Mouse (Mus musculus) heart, postnatal 4 days (tissue): Measurements from ENCODE around the gene Otx1. TPM values are rescaled to one million over a fixed set of nuclear protein-coding genes. Genes with fewer than 3 reads are reported as not detected.

Experiments used
- DNase-seq: peaks from one replicate; pipeline ENCODE4 v3.0.0; 2021
- total RNA-seq, 2 experiments: library from RNA; stranded (reverse); gene quantifications; 2 replicates each; pipeline ENCODE4 v1.2.3; 2021

Gene Otx1
- total RNA-seq, 2 experiments from 2014 or later, result 0.09 TPM; not detected in 1

- DNase-seq, result no peak
These were observed 3.0 kb downstream of the Otx1 start for GRCm38 (mm10) chr11:21999396-22000315.

- no peak for DNase-seq
These were observed 4.3 kb downstream of the Otx1 start for GRCm38 (mm10) chr11:21998141-21999047.

GRCm38 (mm10) chr11:21997561-21998140 lies 5.0 kb downstream of the Otx1 start:
- DNase-seq, result no peak

- DNase-seq, result peak; percentile 39
These were observed 5.8 kb downstream of the Otx1 start for GRCm38 (mm10) chr11:21996661-21997560.

GRCm38 (mm10) chr11:21996325-21996647 lies 6.4 kb downstream of the Otx1 start:
- no peak for DNase-seq

GRCm38 (mm10) chr11:21995534-21996324 lies 7.0 kb downstream of the Otx1 start:
- DNase-seq, result no peak

GRCm38 (mm10) chr11:21994377-21995370 lies 8.0 kb downstream of the Otx1 start:
- no peak for DNase-seq

- DNase-seq, result peak; percentile 51
These were observed 8.9 kb downstream of the Otx1 start for GRCm38 (mm10) chr11:21993597-21994376.

GRCm38 (mm10) chr11:21992761-21993596 lies 9.7 kb downstream of the Otx1 start:
- peak; percentile 15 for DNase-seq

- no peak for DNase-seq
These were observed 14.2 kb downstream of the Otx1 start for GRCm38 (mm10) chr11:21988398-21988946.

- DNase-seq, result no peak
These were observed 17.6 kb downstream of the Otx1 start for GRCm38 (mm10) chr11:21985118-21985517.

GRCm38 (mm10) chr11:21974005-21974531 lies 28.6 kb downstream of the Otx1 start:
- DNase-seq, result peak; percentile 8

- DNase-seq, result no peak
These were observed 29.1 kb downstream of the Otx1 start for GRCm38 (mm10) chr11:21973597-21973996.

- DNase-seq, result no peak
These were observed 33.8 kb downstream of the Otx1 start for GRCm38 (mm10) chr11:21968922-21969321.

GRCm38 (mm10) chr11:21955167-21955566 lies 47.5 kb downstream of the Otx1 start:
- no peak for DNase-seq

GRCm38 (mm10) chr11:21951657-21952237 lies 51.0 kb downstream of the Otx1 start:
- no peak for DNase-seq

- no peak for DNase-seq
These were observed 52.6 kb downstream of the Otx1 start for GRCm38 (mm10) chr11:21950094-21950493.
